Comparison of ENCODE assay signal across 11 mouse cellular contexts in the genomic region with DNA sequence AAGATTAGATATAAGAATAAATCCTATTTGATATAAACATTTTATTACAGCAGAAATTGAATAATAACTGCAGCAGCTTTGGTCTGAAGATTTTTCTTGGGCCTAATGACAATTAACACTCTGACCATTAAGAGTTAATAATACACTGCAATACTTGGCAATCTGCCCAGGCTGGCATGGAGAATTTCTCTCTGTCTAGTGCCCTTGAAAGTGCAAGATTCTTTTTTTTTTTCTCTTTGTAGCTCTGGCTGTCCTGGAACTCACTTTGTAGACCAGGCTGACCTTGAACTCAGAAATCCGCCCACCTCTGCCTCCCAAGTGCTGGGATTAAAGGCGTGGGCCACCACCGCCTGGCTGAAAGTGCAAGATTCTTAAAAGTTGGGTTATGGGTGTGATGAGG. TPM values are rescaled to one million over a fixed set of nuclear protein-coding genes. Genes with fewer than 3 reads are reported as not detected.
DNase-seq lines count a peak whose midpoint lies in the region; TF ChIP-seq lines count a peak whose summit lies in the region.
"Had no signal": no experiment of that assay in that cellular context is flagged by ENCODE, and none has a peak within 500 bp of the region (broad histone marks: within the 10 kb centered on the region; RNA-seq: fewer than 3 reads in every experiment).

No protein-coding gene starts in this region.

- no peak overlapping the region for H3K4me3 ChIP-seq in bone marrow macrophage, adult 2 months (ENCODE audit: insufficient read depth, low read length)
- H3K4me3 ChIP-seq in macrophage (ENCODE audit: inconsistent target): no peak overlapping the region
- no peak overlapping the region for H3K4me3 ChIP-seq in limb, embryonic 10.5 days
- H3K4me3 ChIP-seq: embryonic facial prominence, embryonic 15.5 days; heart, embryonic 15.5 days had no signal

- no peaks in the 10 kb centered on the region for H3K79me2 ChIP-seq in macrophage (ENCODE audit: inconsistent target)

- TF ChIP-seq POLR2A in bone marrow macrophage, adult 2 months (IDR thresholded peaks at IDR 0.05; ENCODE audit: borderline replicate concordance, low read depth, low read length): no peak

- DNase-seq in left cerebral cortex, postnatal 4 days: peak; percentile 72
- no peak for DNase-seq in left cerebral cortex, postnatal 14 days (ENCODE audit: low spot score in 2 of 2)
- peak; percentile 37 to 84 for DNase-seq in adrenal gland, adult (ENCODE audit: inconsistent age in 2 of 2, low spot score in 1 of 2)
- no peak for DNase-seq in limb, embryonic 10.5 days (ENCODE audit: low spot score)
- no peak for DNase-seq in spleen, postnatal 14 days (ENCODE audit: low spot score in 2 of 2)
- DNase-seq: cerebellum, adult 9-11 months had no signal

- no CpG with 5 or more reads among the region's 3 CpGs for WGBS in macrophage (ENCODE audit: missing documents)
- 95% methylated on average over 3 of the region's 3 CpGs for WGBS in limb, embryonic 10.5 days

- H3K36me3 ChIP-seq in macrophage (ENCODE audit: inconsistent target): no peaks in the 10 kb centered on the region
- no peaks in the 10 kb centered on the region for H3K36me3 ChIP-seq in limb, embryonic 10.5 days
- H3K36me3 ChIP-seq: embryonic facial prominence, embryonic 15.5 days; heart, embryonic 15.5 days had no signal

- H3K9me3 ChIP-seq in limb, embryonic 10.5 days (replicated peaks): no peaks in the 10 kb centered on the region
- H3K9me3 ChIP-seq: embryonic facial prominence, embryonic 15.5 days; heart, embryonic 15.5 days had no signal

- no peaks in the 10 kb centered on the region for H3K27me3 ChIP-seq in limb, embryonic 10.5 days (ENCODE audit: low read depth, poor library complexity, severe bottlenecking)
- H3K27me3 ChIP-seq: embryonic facial prominence, embryonic 15.5 days; heart, embryonic 15.5 days had no signal

- TF ChIP-seq CTCF in bone marrow macrophage, adult 2 months (IDR thresholded peaks at IDR 0.05; ENCODE audit: low read depth, low read length): no peak

- peak overlapping the region; percentile 92 for H3K27ac ChIP-seq in bone marrow macrophage, adult 2 months (ENCODE audit: insufficient read depth, low read depth, low read length)
- H3K27ac ChIP-seq in macrophage: peak overlapping the region; percentile 34; the same call in 1 of the 2 replicates
- H3K27ac ChIP-seq in limb, embryonic 10.5 days: no peak overlapping the region
- H3K27ac ChIP-seq: embryonic facial prominence, embryonic 15.5 days; heart, embryonic 15.5 days had no signal

- H3K4me1 ChIP-seq in bone marrow macrophage, adult 2 months (ENCODE audit: control insufficient read depth, insufficient read depth, low read length): peaks cover 23% of the 10 kb centered on the region
- H3K4me1 ChIP-seq in limb, embryonic 10.5 days: peaks cover 9% of the 10 kb centered on the region; the same call in 1 of the 2 replicates

- intact Hi-C loops in left cerebral cortex, postnatal 4 days (cut with DNase I): no loop called here
- intact Hi-C loops in left cerebral cortex, postnatal 14 days (cut with DNase I): no loop called here

RNA-seq across cellular contexts. Expression of gene Cdc7, which starts 5.1 kb away (rescaled TPM):
- 10 to 100 TPM; 22.7 to 30.1 TPM for total RNA-seq in left cerebral cortex, postnatal 4 days (2021)
- total RNA-seq in left cerebral cortex, postnatal 14 days (2021): 10 to 100 TPM; 13.2 to 14.8 TPM
- 5.9 and 8.4 TPM in 2 replicates for polyA plus RNA-seq in bone marrow macrophage, adult 2 months (2012; ENCODE audit: insufficient read depth, insufficient read length, missing spikeins)
- 10 to 100 TPM in 11 of 26 experiments, 1 to 10 TPM in 15; 4.1 to 18.9 (median 9.4) TPM for total RNA-seq in macrophage (2018; cell fraction: chromatin; rRNA removed)
- total RNA-seq in macrophage (2018; cell fraction: cytosol; rRNA removed): 1 to 10 TPM in 21 of 26 experiments, under 1 TPM in 5; 0.65 to 2.7 (median 1.3) TPM
- 10 to 100 TPM in 5 of 26 experiments, 1 to 10 TPM in 21; 2.9 to 45.0 (median 7.4) TPM for total RNA-seq in macrophage (2018; cell fraction: nucleus; rRNA removed)
- 0.93 to 5.0 TPM (median 1.7 TPM) in 3 replicates for polyA plus RNA-seq in macrophage (2018)
- polyA plus RNA-seq in limb, embryonic 10.5 days (2016; fragmentation: Nextera tagmentation; extraction: Ambion mirVana): 58.5 and 67.8 TPM in 2 replicates

RNA-seq across cellular contexts. Expression of gene Hfm1, which starts 32.9 kb away (rescaled TPM):
- 1 to 10 TPM; 3.9 to 5.2 TPM for total RNA-seq in left cerebral cortex, postnatal 4 days (2021)
- 1 to 10 TPM; 1.8 TPM for total RNA-seq in left cerebral cortex, postnatal 14 days (2021)
- polyA plus RNA-seq in bone marrow macrophage, adult 2 months (2012; ENCODE audit: insufficient read depth, insufficient read length, missing spikeins): not detected in 2 replicates
- not detected for total RNA-seq in macrophage (2018; cell fraction: chromatin; rRNA removed)
- not detected for total RNA-seq in macrophage (2018; cell fraction: cytosol; rRNA removed)
- total RNA-seq in macrophage (2018; cell fraction: nucleus; rRNA removed): not detected
- not detected in 3 replicates for polyA plus RNA-seq in macrophage (2018)
- polyA plus RNA-seq in limb, embryonic 10.5 days (2016; fragmentation: Nextera tagmentation; extraction: Ambion mirVana): 2.8 and 2.9 TPM in 2 replicates
- total RNA-seq: gastrocnemius, adult 18-20 months had no signal

Comparison
In these comparisons a context has a peak if more than half of its experiments do, and no peak if none do; other contexts are left out.
1. DNase-seq: peak in left cerebral cortex, postnatal 4 days (single experiment) and adrenal gland, adult (2 of 2); none in left cerebral cortex, postnatal 14 days (0 of 2), limb, embryonic 10.5 days (single experiment) and spleen, postnatal 14 days (0 of 2).